Mouse (Mus musculus): Measurements from ENCODE around the gene Tspan11. TPM values are rescaled to one million over a fixed set of nuclear protein-coding genes. Genes with fewer than 3 reads are reported as not detected.
A peak's percentile ranks its signal among the peaks of the same experiment; 100 is the strongest.

Tspan11 gene
- 21.9 and 22.1 TPM in 2 replicates for polyA plus RNA-seq (2014; fragmentation: Nextera tagmentation; extraction: Ambion mirVana)

GRCm38 (mm10) chr6:127887511-127888421 is at the start of gene Tspan11:
Gene Tspan11, plus strand, starts transcription at chr6:127887589.
- under 1% methylated on average over 17 of the region's 36 CpGs for WGBS
- Histone ChIP-seq H3K36me3 (ENCODE audit: control insufficient read depth, insufficient read depth, low read length) (no peaks in the 10 kb centered on the region), H3K27me3 (replicated peaks; ENCODE audit: control insufficient read depth, insufficient read depth, low read length) (no peaks in the 10 kb centered on the region), H3K9ac (ENCODE audit: low read depth, low read length) (peak within 1 kb of the TSS; percentile 80), H3K4me3 (ENCODE audit: low read depth, low read length) (peak within 1 kb of the TSS; percentile 58), H3K4me1 (ENCODE audit: control insufficient read depth, insufficient read depth, low read length) (peaks cover 24% of the 10 kb centered on the region), H3K4me2 (ENCODE audit: low read depth, low read length) (peak within 1 kb of the TSS; percentile 88), H3K9me3 (ENCODE audit: control insufficient read depth, low read length) (no peaks in the 10 kb centered on the region), H3K27ac (replicated peaks; ENCODE audit: low read depth, low read length) (peak within 1 kb of the TSS; percentile 84)
- ATAC-seq (ENCODE audit: low read depth): peak; percentile 84
- DNase-seq (ENCODE audit: low spot score): peak; percentile 81

GRCm38 (mm10) chr6:127837910-127838309 is 49.5 kb upstream of the Tspan11 start:
- Histone ChIP-seq H3K27me3 (replicated peaks; ENCODE audit: control insufficient read depth, insufficient read depth, low read length) (no peaks in the 10 kb centered on the region), H3K27ac (replicated peaks; ENCODE audit: low read depth, low read length) (no peak overlapping the region), H3K9me3 (ENCODE audit: control insufficient read depth, low read length) (no peaks in the 10 kb centered on the region), H3K4me3 (ENCODE audit: low read depth, low read length) (no peak overlapping the region), H3K4me1 (ENCODE audit: control insufficient read depth, insufficient read depth, low read length) (no peaks in the 10 kb centered on the region; the same call in 1 of the 2 replicates), H3K36me3 (ENCODE audit: control insufficient read depth, insufficient read depth, low read length) (no peaks in the 10 kb centered on the region), H3K9ac (ENCODE audit: low read depth, low read length) (no peak overlapping the region), H3K4me2 (ENCODE audit: low read depth, low read length) (no peak overlapping the region)
- DNase-seq (ENCODE audit: low spot score) (no peak), ATAC-seq (ENCODE audit: low read depth) (no peak)
- WGBS: 94% methylated on average over 4 of the region's 4 CpGs

- no peak overlapping the region for H3K4me3 ChIP-seq (ENCODE audit: low read depth, low read length)
- H3K4me1 ChIP-seq (ENCODE audit: control insufficient read depth, insufficient read depth, low read length): no peaks in the 10 kb centered on the region; the same call in 1 of the 2 replicates
- DNase-seq (ENCODE audit: low spot score) (no peak), ATAC-seq (ENCODE audit: low read depth) (no peak)
- WGBS: 72% methylated on average over 2 of the region's 2 CpGs
- no peaks in the 10 kb centered on the region for H3K27me3 ChIP-seq (replicated peaks; ENCODE audit: control insufficient read depth, insufficient read depth, low read length)
- no peak overlapping the region for H3K27ac ChIP-seq (replicated peaks; ENCODE audit: low read depth, low read length)
- H3K36me3 ChIP-seq (ENCODE audit: control insufficient read depth, insufficient read depth, low read length): no peaks in the 10 kb centered on the region
- no peak overlapping the region for H3K9ac ChIP-seq (ENCODE audit: low read depth, low read length)
- no peak overlapping the region for H3K4me2 ChIP-seq (ENCODE audit: low read depth, low read length)
- no peaks in the 10 kb centered on the region for H3K9me3 ChIP-seq (ENCODE audit: control insufficient read depth, low read length)
Observed at GRCm38 (mm10) chr6:127839538-127839937, 47.9 kb upstream of the Tspan11 start.

DNA sequence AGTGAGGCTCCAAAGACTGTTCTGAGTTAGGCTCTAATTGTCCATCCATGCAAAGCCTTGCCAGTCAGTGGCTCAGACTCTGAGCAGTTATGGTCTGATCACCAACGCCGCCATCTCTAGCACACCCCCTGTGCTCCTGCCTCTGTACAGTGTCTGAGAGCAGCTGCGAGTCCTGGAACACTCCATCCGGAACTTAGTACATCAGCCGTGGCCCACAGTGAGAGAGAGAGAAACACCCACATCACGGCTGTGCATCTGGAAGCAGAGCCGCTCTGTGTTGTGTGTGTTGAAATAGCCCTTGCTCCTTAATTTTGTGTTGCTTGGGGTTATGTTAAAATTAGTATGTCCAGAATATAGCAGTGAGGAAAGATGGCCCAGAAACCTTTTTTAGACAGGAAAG is 47.2 kb upstream of the Tspan11 start:
- 69% methylated on average over 7 of the region's 7 CpGs for WGBS
- Histone ChIP-seq H3K27me3 (replicated peaks; ENCODE audit: control insufficient read depth, insufficient read depth, low read length) (no peaks in the 10 kb centered on the region), H3K4me3 (ENCODE audit: low read depth, low read length) (no peak overlapping the region), H3K9ac (ENCODE audit: low read depth, low read length) (no peak overlapping the region), H3K36me3 (ENCODE audit: control insufficient read depth, insufficient read depth, low read length) (no peaks in the 10 kb centered on the region), H3K9me3 (ENCODE audit: control insufficient read depth, low read length) (no peaks in the 10 kb centered on the region), H3K4me1 (ENCODE audit: control insufficient read depth, insufficient read depth, low read length) (no peaks in the 10 kb centered on the region; the same call in 1 of the 2 replicates), H3K4me2 (ENCODE audit: low read depth, low read length) (no peak overlapping the region), H3K27ac (replicated peaks; ENCODE audit: low read depth, low read length) (no peak overlapping the region)
- no peak for ATAC-seq (ENCODE audit: low read depth)
- DNase-seq (ENCODE audit: low spot score): peak; percentile 5

GRCm38 (mm10) chr6:127841326-127841725 is 46.1 kb upstream of the Tspan11 start:
- ATAC-seq (ENCODE audit: low read depth): no peak
- Histone ChIP-seq H3K4me1 (ENCODE audit: control insufficient read depth, insufficient read depth, low read length) (no peaks in the 10 kb centered on the region; the same call in 1 of the 2 replicates), H3K9me3 (ENCODE audit: control insufficient read depth, low read length) (no peaks in the 10 kb centered on the region), H3K9ac (ENCODE audit: low read depth, low read length) (no peak overlapping the region), H3K27me3 (replicated peaks; ENCODE audit: control insufficient read depth, insufficient read depth, low read length) (no peaks in the 10 kb centered on the region), H3K4me2 (ENCODE audit: low read depth, low read length) (no peak overlapping the region), H3K27ac (replicated peaks; ENCODE audit: low read depth, low read length) (no peak overlapping the region), H3K4me3 (ENCODE audit: low read depth, low read length) (no peak overlapping the region), H3K36me3 (ENCODE audit: control insufficient read depth, insufficient read depth, low read length) (no peaks in the 10 kb centered on the region)
- WGBS: 63% methylated on average over 7 of the region's 7 CpGs
- no peak for DNase-seq (ENCODE audit: low spot score)

- no peak for DNase-seq (ENCODE audit: low spot score)
- Histone ChIP-seq H3K36me3 (ENCODE audit: control insufficient read depth, insufficient read depth, low read length) (no peaks in the 10 kb centered on the region), H3K9me3 (ENCODE audit: control insufficient read depth, low read length) (no peaks in the 10 kb centered on the region), H3K9ac (ENCODE audit: low read depth, low read length) (no peak overlapping the region), H3K4me2 (ENCODE audit: low read depth, low read length) (no peak overlapping the region), H3K27me3 (replicated peaks; ENCODE audit: control insufficient read depth, insufficient read depth, low read length) (no peaks in the 10 kb centered on the region), H3K27ac (replicated peaks; ENCODE audit: low read depth, low read length) (no peak overlapping the region), H3K4me3 (ENCODE audit: low read depth, low read length) (no peak overlapping the region), H3K4me1 (ENCODE audit: control insufficient read depth, insufficient read depth, low read length) (no peaks in the 10 kb centered on the region)
- ATAC-seq (ENCODE audit: low read depth): no peak
- WGBS: 68% methylated on average over 6 of the region's 6 CpGs
Observed at GRCm38 (mm10) chr6:127846521-127846920, 40.9 kb upstream of the Tspan11 start.

GRCm38 (mm10) chr6:127849496-127849895 is 37.9 kb upstream of the Tspan11 start:
- Histone ChIP-seq H3K36me3 (ENCODE audit: control insufficient read depth, insufficient read depth, low read length) (no peaks in the 10 kb centered on the region), H3K4me1 (ENCODE audit: control insufficient read depth, insufficient read depth, low read length) (peaks cover 14% of the 10 kb centered on the region), H3K9me3 (ENCODE audit: control insufficient read depth, low read length) (no peaks in the 10 kb centered on the region), H3K27me3 (replicated peaks; ENCODE audit: control insufficient read depth, insufficient read depth, low read length) (no peaks in the 10 kb centered on the region), H3K9ac (ENCODE audit: low read depth, low read length) (no peak overlapping the region), H3K4me2 (ENCODE audit: low read depth, low read length) (no peak overlapping the region), H3K27ac (replicated peaks; ENCODE audit: low read depth, low read length) (no peak overlapping the region), H3K4me3 (ENCODE audit: low read depth, low read length) (no peak overlapping the region)
- ATAC-seq (ENCODE audit: low read depth): no peak
- DNase-seq (ENCODE audit: low spot score): no peak
- WGBS: 79% methylated on average over 6 of the region's 6 CpGs

GRCm38 (mm10) chr6:127851611-127852010 is 35.8 kb upstream of the Tspan11 start:
- WGBS: 90% methylated on average over 4 of the region's 4 CpGs
- no peak overlapping the region for H3K9ac ChIP-seq (ENCODE audit: low read depth, low read length)
- no peak for DNase-seq (ENCODE audit: low spot score)

More at GRCm38 (mm10) chr6:127851611-127852010, 35.8 kb upstream of the Tspan11 start:
- Histone ChIP-seq H3K27ac (replicated peaks; ENCODE audit: low read depth, low read length) (no peak overlapping the region), H3K9me3 (ENCODE audit: control insufficient read depth, low read length) (no peaks in the 10 kb centered on the region), H3K36me3 (ENCODE audit: control insufficient read depth, insufficient read depth, low read length) (no peaks in the 10 kb centered on the region), H3K4me1 (ENCODE audit: control insufficient read depth, insufficient read depth, low read length) (peaks cover 34% of the 10 kb centered on the region), H3K4me2 (ENCODE audit: low read depth, low read length) (no peak overlapping the region), H3K27me3 (replicated peaks; ENCODE audit: control insufficient read depth, insufficient read depth, low read length) (no peaks in the 10 kb centered on the region), H3K4me3 (ENCODE audit: low read depth, low read length) (no peak overlapping the region)
- no peak for ATAC-seq (ENCODE audit: low read depth)
